Mouse (Mus musculus) neutrophil, adult 5-6 weeks (primary cell): ENCODE data around the gene Trabd. TPM values are rescaled to one million over a fixed set of nuclear protein-coding genes. Genes with fewer than 3 reads are reported as not detected.

ENCODE experiments used
- ATAC-seq: fragments of 151-379, 151-347 bp; 2 replicates; pipeline ENCODE4 v1.8.0; 2017; ENCODE audit warnings: mild to moderate bottlenecking, moderate TSS enrichment; ENCODE audit not compliant: insufficient number of reproducible peaks, poor library complexity, low FRiP score, severe bottlenecking; ENCODE audit errors: extremely low read depth
- total RNA-seq: library from RNA; stranded (forward); fragments of 200-1000 nt; gene quantifications from 2 replicates; pipeline ENCODE4 v1.2.3, GENCODE M21; 2017

The Trabd gene
- 47.6 and 55.9 TPM in 2 replicates for total RNA-seq

GRCm38 (mm10) chr15:89074613-89075477 lies at the start of gene Trabd:
Gene Trabd (plus strand): TSS chr15:89075124.
- ATAC-seq, result no peak

- ATAC-seq, result no peak
Measured at GRCm38 (mm10) chr15:89044381-89044780, 30.5 kb upstream of the Trabd start.

GRCm38 (mm10) chr15:89046356-89046755 lies 28.6 kb upstream of the Trabd start:
- no peak for ATAC-seq

GRCm38 (mm10) chr15:89054666-89055065 lies 20.3 kb upstream of the Trabd start:
- ATAC-seq, result no peak

GRCm38 (mm10) chr15:89058736-89059135 lies 16.2 kb upstream of the Trabd start:
- ATAC-seq, result no peak

GRCm38 (mm10) chr15:89059161-89059931 lies 15.6 kb upstream of the Trabd start, which contains the start of gene Panx2:
Gene Panx2 (plus strand): TSS chr15:89059734.
- no peak for ATAC-seq

- ATAC-seq, result no peak
Measured at GRCm38 (mm10) chr15:89060032-89060681, 14.8 kb upstream of the Trabd start.

- ATAC-seq, result no peak
Measured at GRCm38 (mm10) chr15:89060811-89061460, 14.0 kb upstream of the Trabd start.

- no peak for ATAC-seq
Measured at GRCm38 (mm10) chr15:89061761-89062517, 13.0 kb upstream of the Trabd start.

GRCm38 (mm10) chr15:89062518-89062910 lies 12.4 kb upstream of the Trabd start:
- no peak for ATAC-seq

GRCm38 (mm10) chr15:89063001-89063400 lies 11.9 kb upstream of the Trabd start:
- ATAC-seq, result no peak

- ATAC-seq, result no peak
Measured at GRCm38 (mm10) chr15:89063536-89063935, 11.4 kb upstream of the Trabd start.

GRCm38 (mm10) chr15:89064891-89065290 lies 10.0 kb upstream of the Trabd start:
- ATAC-seq, result no peak

GRCm38 (mm10) chr15:89067609-89068008 lies 7.3 kb upstream of the Trabd start:
- ATAC-seq, result no peak

- no peak for ATAC-seq
Measured at GRCm38 (mm10) chr15:89068226-89068625, 6.7 kb upstream of the Trabd start.

- no peak for ATAC-seq
Measured at GRCm38 (mm10) chr15:89069336-89069840, 5.5 kb upstream of the Trabd start.

- no peak for ATAC-seq
Measured at GRCm38 (mm10) chr15:89070606-89071005, 4.3 kb upstream of the Trabd start.

- ATAC-seq, result no peak
Measured at GRCm38 (mm10) chr15:89073993-89074603, 826 bp upstream of the Trabd start.
